Mouse (Mus musculus): Measurements from ENCODE around the gene Ugt2a1. TPM values are rescaled to one million over a fixed set of nuclear protein-coding genes. Genes with fewer than 3 reads are reported as not detected.
"Not testable (repeated sequence)": the region's sequence is repeated elsewhere in the genome, so short reads cannot be mapped to it uniquely, and the experiment has no call there.

The Ugt2a1 gene
- polyA plus RNA-seq, 1 experiment: not detected

- not testable (repeated sequence) for TF ChIP-seq GATA1 (IDR thresholded peaks at IDR 0.05; ENCODE audit: low read length)
Measured at GRCm38 (mm10) chr5:87424041-87424440, 66.6 kb downstream of the Ugt2a1 start, which contains the start of gene Ugt2b38. Gene Ugt2b38, minus strand, starts transcription at chr5:87424203.

Other genes with a start within 250 kb of the Ugt2a1 start
- not detected in 2 replicates for gene Ugt2b37, start 236.1 kb downstream of the Ugt2a1 start, polyA plus RNA-seq (2012)
- not detected in 2 replicates for gene Ugt2a3, start 153.7 kb downstream of the Ugt2a1 start, polyA plus RNA-seq (2012)
- not detected in 2 replicates for gene Ugt2b38, start 66.7 kb downstream of the Ugt2a1 start, polyA plus RNA-seq (2012)
- gene Ugt2a2, start 8.6 kb downstream of the Ugt2a1 start, polyA plus RNA-seq (2012): not detected in 2 replicates
- gene Gm43638, start 4.1 kb downstream of the Ugt2a1 start, polyA plus RNA-seq (2012): not detected in 2 replicates
- not detected in 2 replicates for gene Sult1b1, start 47.3 kb upstream of the Ugt2a1 start, polyA plus RNA-seq (2012)
- not detected in 2 replicates for gene Sult1d1, start 78.2 kb upstream of the Ugt2a1 start, polyA plus RNA-seq (2012)
- gene Sult1e1, start 100.7 kb upstream of the Ugt2a1 start, polyA plus RNA-seq (2012): not detected in 2 replicates
- gene Csn1s1, start 175.3 kb upstream of the Ugt2a1 start, polyA plus RNA-seq (2012): not detected in 2 replicates
- gene Csn2, start 208.8 kb upstream of the Ugt2a1 start, polyA plus RNA-seq (2012): not detected in 2 replicates

Data from G1E-ER4 (cell line).